Mouse (Mus musculus) heart, adult 8-10 months (tissue): Measurements from ENCODE around the gene Gm10663. TPM values are rescaled to one million over a fixed set of nuclear protein-coding genes. Genes with fewer than 3 reads are reported as not detected.
A peak's percentile ranks its signal among the peaks of the same experiment; 100 is the strongest.

Experiments used
- DNase-seq: peaks from one replicate; pipeline ENCODE4 v3.0.0; 2022; ENCODE audit warnings: low spot score
- microRNA-seq: library from miRNA; unstranded; fragments of <30 nt; microRNA quantifications from one replicate; pipeline ENCODE4 v1.2.0, GENCODE M21; 2022
- total RNA-seq, 4 experiments: library from RNA; stranded (reverse); gene quantifications; 2 replicates each; pipeline ENCODE4 v1.2.4; 2022

Gene Gm10663
- total RNA-seq, 4 experiments from 2014 or later: not detected

- DNase-seq: no peak
These were observed 12.9 kb downstream of the Gm10663 start for GRCm38 (mm10) chr8:65087711-65088110.

- no peak for DNase-seq
These were observed 13.3 kb downstream of the Gm10663 start for GRCm38 (mm10) chr8:65088120-65088519.

DNA sequence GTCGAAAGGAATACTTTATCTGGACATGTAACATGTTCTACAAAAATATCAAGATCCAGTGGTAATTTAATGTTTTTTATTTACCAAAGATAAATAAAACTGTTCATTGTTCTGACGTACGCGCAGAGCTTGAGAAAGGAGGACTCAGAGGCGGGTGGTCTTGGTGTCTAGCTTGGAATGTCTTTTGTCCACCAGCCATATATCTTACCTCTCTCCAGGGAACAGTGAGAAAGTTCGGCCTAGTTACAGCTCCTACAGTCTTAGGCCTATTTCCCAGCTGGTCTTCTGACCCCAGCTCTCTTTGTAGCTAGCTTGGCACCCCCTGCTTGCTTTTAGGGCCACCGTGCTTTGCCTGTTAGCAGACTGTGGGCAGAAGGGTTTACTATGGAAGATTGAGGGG, 14.9 kb downstream of the Gm10663 start:
- DNase-seq: no peak

GRCm38 (mm10) chr8:65097760-65098415, 23.1 kb downstream of the Gm10663 start:
- no peak for DNase-seq

DNA sequence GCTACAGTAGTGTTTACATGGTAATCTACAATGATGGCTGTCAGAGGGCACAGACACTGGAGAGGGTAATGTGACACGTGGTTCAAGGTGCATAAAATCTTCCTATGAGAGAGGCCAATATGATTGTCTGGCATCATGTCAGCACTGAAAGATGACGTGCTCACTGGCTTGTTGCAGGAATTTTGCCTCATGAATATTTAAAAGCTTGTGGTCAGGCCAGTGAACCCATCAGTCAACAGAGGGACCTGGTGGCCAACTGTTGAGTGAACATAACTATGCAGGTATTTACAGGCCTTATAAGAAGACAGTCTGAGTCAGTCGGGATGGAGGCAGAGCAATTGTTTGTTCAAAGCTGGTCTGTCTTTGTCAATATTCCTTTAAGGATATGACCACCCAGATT, 24.9 kb downstream of the Gm10663 start:
- no peak for DNase-seq

DNA sequence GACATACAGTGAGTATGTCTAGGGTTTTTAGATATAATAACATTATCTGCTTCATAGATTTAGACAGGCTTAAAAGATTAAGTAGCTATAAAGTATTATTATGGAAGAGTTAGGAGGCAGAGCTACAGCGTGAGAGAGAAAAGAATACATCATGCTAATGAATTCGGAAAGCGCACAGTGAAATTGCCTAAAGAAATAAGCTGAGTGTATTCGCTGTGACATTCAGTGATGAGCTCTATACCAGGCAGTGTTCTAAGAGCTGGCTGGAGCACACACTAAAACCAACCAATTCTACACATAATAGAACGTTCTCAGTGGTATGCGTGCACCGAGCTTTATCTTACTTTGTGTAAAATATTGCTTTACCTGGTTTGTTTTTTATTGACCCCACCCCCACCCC, 28.8 kb downstream of the Gm10663 start:
- no peak for DNase-seq

DNA sequence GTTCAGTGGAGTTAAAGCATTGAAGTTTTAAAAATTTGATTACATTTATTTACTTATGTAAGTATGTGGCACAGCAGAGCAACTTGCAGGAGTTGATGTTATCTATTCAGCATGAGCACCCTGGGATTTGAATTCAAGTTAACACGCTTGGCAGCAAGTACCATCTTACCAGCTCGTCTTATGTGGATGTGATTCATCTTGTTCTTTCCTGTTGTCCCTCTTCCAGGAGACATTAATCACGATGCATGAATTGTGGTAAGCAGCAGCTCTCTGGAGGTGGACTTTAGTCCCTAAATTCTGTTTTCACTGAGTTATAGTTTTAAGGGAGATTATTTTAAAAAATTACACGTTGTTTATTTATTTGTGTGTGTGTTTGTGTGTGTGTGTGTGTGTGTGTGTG, 29.2 kb downstream of the Gm10663 start:
- DNase-seq: no peak

DNA sequence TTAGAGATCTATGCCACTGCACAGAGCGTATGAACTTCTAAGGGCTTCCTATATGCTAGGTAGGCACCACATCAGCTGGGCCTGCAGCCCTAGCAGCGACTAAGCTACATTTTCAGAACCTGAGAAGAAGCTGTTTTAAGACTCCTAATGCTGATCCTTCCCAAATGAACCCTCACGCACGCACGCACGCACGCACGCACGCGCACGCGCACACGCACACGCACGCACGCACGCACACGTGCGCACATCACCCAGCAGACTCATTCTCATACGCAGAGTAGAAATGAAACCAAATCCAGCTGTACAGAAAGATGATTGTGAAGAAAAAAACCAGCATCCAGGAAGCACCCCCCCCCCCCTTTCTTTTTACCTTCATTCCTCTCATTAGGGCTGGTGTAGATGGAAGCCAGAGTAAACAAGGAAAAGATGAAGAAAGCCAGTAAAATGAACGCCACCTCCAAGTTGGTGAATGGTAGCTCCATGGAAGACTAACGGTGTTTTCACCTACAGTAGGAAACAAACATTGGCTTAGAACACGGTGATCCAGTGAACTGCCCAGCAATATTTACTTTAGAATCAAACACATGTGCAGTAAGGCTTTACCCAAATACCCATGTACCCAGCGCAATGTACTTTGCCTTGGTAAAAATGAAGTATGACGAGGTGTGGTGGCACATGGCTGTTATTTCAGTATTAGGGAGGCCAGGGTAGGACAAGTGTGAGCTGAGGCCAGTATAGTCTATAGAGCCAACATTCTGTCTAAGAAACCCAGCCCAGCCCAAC, 33.3 kb downstream of the Gm10663 start:
- DNase-seq: no peak

DNA sequence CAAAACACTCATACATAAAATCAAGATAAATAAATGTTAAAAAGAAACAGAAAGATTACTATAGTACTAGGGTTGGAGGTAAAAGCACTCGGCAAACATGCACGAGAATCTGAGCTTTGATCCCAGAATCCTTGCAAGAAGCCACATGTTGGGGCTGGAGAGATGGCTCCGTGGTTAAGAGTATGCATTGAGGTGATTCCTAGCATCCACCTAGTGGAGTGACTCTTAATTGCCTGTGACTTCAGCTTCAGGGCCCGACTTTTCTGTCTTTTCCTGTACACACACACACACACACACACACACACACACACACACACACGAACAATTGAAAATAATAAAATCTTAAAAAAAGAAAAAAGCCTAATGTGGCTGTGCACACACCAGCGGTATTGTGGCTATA, 34.1 kb downstream of the Gm10663 start:
- no peak for DNase-seq

GRCm38 (mm10) chr8:65110285-65110691, 35.5 kb downstream of the Gm10663 start:
- DNase-seq: peak; percentile 28

- DNase-seq: no peak
These were observed 37.3 kb downstream of the Gm10663 start for GRCm38 (mm10) chr8:65112092-65112491.

DNA sequence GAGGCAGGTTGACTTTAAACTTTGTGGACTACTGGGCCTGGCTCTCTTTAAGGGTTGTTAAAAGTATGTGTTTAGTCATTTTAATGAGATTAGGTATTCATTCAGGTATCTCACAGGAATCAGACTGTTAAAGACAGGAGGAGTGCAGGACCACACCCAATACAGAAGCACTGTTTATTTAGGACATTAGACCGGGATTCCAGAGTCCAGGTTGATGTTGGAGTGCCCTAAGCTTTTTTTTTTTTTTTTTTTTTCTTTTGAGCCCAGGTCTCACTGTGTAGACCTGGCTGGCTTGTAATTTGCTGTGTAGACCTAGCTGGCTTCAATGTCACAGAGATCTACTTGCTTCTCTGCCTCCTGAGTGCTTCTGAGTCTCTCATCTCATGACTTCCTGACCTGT, 51.2 kb downstream of the Gm10663 start:
- no peak for DNase-seq

GRCm38 (mm10) chr8:65126454-65126853, 51.6 kb downstream of the Gm10663 start:
- no peak for DNase-seq

Small RNA genes within 50 kb of the gene (microRNA-seq; reads per million reads assigned to microRNA genes)
- gene Gm24333: not detected

Other genes with a start within 250 kb of the Gm10663 start
- gene Klhl2, start 225.0 kb upstream of the Gm10663 start, total RNA-seq: 10 to 100 TPM; 17.2 to 18.3 (median 17.6) TPM
- 10 to 100 TPM; 23.7 to 29.5 (median 28.3) TPM for gene Tmem192, start 127.8 kb upstream of the Gm10663 start, total RNA-seq
- gene Trim75, start 87.2 kb upstream of the Gm10663 start, total RNA-seq: not detected
- not detected for gene Trim61, start 56.5 kb upstream of the Gm10663 start, total RNA-seq
- not detected for gene Trim60, start 56.4 kb upstream of the Gm10663 start, total RNA-seq
- not detected for gene Apela, start 37.7 kb upstream of the Gm10663 start, total RNA-seq
- gene BC030870, start 54.5 kb downstream of the Gm10663 start, total RNA-seq: not detected